Mouse (Mus musculus) liver, embryonic 15.5 days (tissue): ENCODE results near the gene Med4. TPM values are rescaled to one million over a fixed set of nuclear protein-coding genes. Genes with fewer than 3 reads are reported as not detected.

Experiments used
- ATAC-seq: fragments of 200-750 bp; cut with Nextera tagmentation; 2 replicates; pipeline ENCODE4 v1.8.0; 2017; ENCODE audit warnings: moderate number of reproducible peaks, mild to moderate bottlenecking, moderate library complexity; ENCODE audit not compliant: insufficient read depth
- H3K27ac ChIP-seq: fragments of 300-500 bp; sonication (generic); replicated peaks from 2 replicates; pipeline ENCODE4 v1.5.1; 2015; ENCODE audit warnings: mild to moderate bottlenecking, inconsistent platforms
- H3K27me3 ChIP-seq: fragments of 300-500 bp; sonication (generic); 2 replicates; pipeline ENCODE4 v1.6.1; 2015; ENCODE audit warnings: mild to moderate bottlenecking, inconsistent platforms
- H3K36me3 ChIP-seq: fragments of 300-500 bp; sonication (generic); replicated peaks from 2 replicates; pipeline ENCODE4 v1.6.1; 2015; ENCODE audit warnings: moderate library complexity, mild to moderate bottlenecking, inconsistent platforms
- H3K4me1 ChIP-seq: fragments of 300-500 bp; sonication (generic); replicated peaks from 2 replicates; pipeline ENCODE4 v1.6.1; 2015; ENCODE audit warnings: inconsistent platforms
- H3K4me2 ChIP-seq: fragments of 300-500 bp; sonication (generic); 2 replicates; pipeline ENCODE4 v1.6.1; 2015; ENCODE audit warnings: moderate library complexity, mild to moderate bottlenecking, inconsistent platforms
- H3K4me3 ChIP-seq: fragments of 300-500 bp; sonication (generic); replicated peaks from 2 replicates; pipeline ENCODE4 v1.5.1; 2015; ENCODE audit warnings: mild to moderate bottlenecking, inconsistent platforms
- H3K9ac ChIP-seq: fragments of 300-500 bp; sonication (generic); 2 replicates; pipeline ENCODE4 v1.6.1; 2015; ENCODE audit warnings: moderate library complexity, mild to moderate bottlenecking, inconsistent platforms
- H3K9me3 ChIP-seq: fragments of 300-500 bp; sonication (generic); replicated peaks from 2 replicates; pipeline ENCODE4 v1.6.1; 2016; ENCODE audit warnings: inconsistent platforms
- WGBS: fragments of 180-500 bp; shearing (Covaris S2); methylation state at CpG from one replicate; pipeline ENCODE4 v1.1.7; 2015; ENCODE audit warnings: mixed read lengths; ENCODE audit not compliant: insufficient replicate concordance; 5-methylcytosine and 5-hydroxymethylcytosine counted together
- polyA plus RNA-seq: library from polyadenylated mRNA; unstranded; fragments of >200 nt; fragmentation: Nextera tagmentation; extraction: Ambion mirVana; gene quantifications from 2 replicates; pipeline ENCODE4 v1.2.1, GENCODE M21; 2015

Gene Med4
- polyA plus RNA-seq, 1 experiment from 2014 or later, result 29.3 TPM

DNA sequence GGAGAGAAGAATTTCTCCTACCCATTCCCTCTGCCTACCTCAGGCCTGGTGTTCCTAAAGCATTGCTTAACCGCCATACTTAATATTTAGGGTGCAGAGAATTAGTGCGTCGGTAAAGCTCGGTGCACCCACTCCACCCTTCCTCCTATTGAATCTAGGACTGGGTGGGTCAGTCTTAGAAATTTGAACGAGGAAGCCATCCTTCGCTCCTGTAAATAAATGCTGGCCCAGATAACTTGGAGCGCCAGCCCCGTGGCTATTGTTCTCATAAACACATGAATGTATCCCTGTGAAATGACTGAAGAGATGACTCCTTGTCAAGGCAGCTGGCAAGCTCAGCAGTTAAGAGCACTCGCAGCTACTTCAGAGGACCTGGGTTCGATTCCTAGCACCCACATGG is 32.7 kb upstream of the Med4 start:
- Histone ChIP-seq H3K36me3 (no peaks in the 10 kb centered on the region), H3K9ac (no peak overlapping the region), H3K4me1 (peaks cover 11% of the 10 kb centered on the region; the same call in 1 of the 2 replicates), H3K4me2 (no peak overlapping the region), H3K27me3 (no peaks in the 10 kb centered on the region), H3K9me3 (no peaks in the 10 kb centered on the region), H3K4me3 (no peak overlapping the region), H3K27ac (no peak overlapping the region)
- WGBS, result 83% methylated on average over 10 of the region's 10 CpGs
- ATAC-seq, result no peak

GRCm38 (mm10) chr14:73478321-73478720 is 31.5 kb upstream of the Med4 start:
- Histone ChIP-seq H3K9me3 (no peaks in the 10 kb centered on the region), H3K36me3 (no peaks in the 10 kb centered on the region), H3K27me3 (no peaks in the 10 kb centered on the region), H3K27ac (no peak overlapping the region), H3K4me2 (no peak overlapping the region), H3K9ac (no peak overlapping the region), H3K4me1 (peaks cover 11% of the 10 kb centered on the region; the same call in 1 of the 2 replicates), H3K4me3 (no peak overlapping the region)
- WGBS, result 62% methylated on average over 3 of the region's 3 CpGs
- ATAC-seq, result no peak

DNA sequence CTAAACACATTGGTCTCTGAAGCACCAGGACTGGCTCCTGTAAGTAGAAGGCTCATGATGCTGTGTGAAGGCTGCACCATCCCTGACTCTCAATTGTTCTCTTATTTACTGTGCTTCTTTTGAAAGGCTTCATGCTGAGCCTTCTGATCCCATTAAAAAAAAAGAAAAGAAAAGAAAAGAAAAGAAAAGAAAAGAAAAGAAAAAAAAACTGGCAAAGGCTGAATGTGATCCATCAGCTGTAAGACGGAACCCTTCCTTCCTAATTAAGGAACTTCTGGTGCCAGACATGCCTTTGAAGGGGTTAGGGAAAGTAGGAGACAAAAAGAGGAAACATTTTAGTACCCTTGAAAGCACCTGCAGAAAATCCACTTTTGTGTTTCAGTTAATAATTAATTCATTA is 30.1 kb upstream of the Med4 start:
- no peak overlapping the region for H3K9ac ChIP-seq
- H3K4me3 ChIP-seq, result no peak overlapping the region
- no peaks in the 10 kb centered on the region for H3K4me1 ChIP-seq
- no peaks in the 10 kb centered on the region for H3K9me3 ChIP-seq
- no peaks in the 10 kb centered on the region for H3K36me3 ChIP-seq
- no peaks in the 10 kb centered on the region for H3K27me3 ChIP-seq
- no peak overlapping the region for H3K27ac ChIP-seq
- H3K4me2 ChIP-seq, result no peak overlapping the region
- 56% methylated on average over 1 of the region's 1 CpGs for WGBS
- ATAC-seq, result no peak

DNA sequence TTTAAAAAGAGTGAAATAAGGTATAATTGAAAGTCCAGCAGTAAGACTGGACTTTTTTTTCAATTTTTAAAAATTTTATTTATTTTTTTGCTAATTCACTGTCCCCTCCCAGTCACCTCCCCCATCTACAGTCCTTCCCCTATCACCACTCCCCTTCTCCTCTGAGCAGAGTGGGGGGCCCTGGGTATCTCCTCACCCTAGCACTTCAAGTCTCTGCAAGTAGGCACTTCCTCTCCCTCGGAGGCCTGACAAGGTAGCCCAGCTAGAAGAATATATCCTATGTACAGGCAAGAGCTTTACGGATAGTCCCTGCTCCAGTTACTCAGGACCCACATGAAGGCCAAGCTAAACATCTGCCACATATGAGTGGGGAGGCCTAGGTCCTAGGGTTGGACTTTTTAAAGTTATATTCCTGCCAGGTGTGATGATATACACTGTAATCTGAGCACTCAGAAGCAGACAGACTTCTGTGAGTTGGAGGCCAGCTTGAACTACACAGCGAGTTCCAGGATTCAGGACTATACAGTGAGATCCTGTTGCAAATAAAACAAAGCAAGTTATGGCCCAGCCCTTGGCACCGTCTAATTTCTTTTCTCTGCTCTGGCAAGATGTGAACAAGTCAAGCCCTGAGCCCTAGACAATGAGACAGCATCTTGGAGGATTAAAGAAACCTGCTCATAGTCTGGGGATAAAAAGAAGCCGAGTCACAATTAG is 26.2 kb upstream of the Med4 start:
- Histone ChIP-seq H3K27ac (no peak overlapping the region), H3K4me1 (no peaks in the 10 kb centered on the region), H3K9ac (no peak overlapping the region), H3K36me3 (no peaks in the 10 kb centered on the region), H3K4me2 (no peak overlapping the region), H3K9me3 (no peaks in the 10 kb centered on the region), H3K4me3 (no peak overlapping the region), H3K27me3 (no peaks in the 10 kb centered on the region)
- 65% methylated on average over 5 of the region's 5 CpGs for WGBS
- no peak for ATAC-seq

DNA sequence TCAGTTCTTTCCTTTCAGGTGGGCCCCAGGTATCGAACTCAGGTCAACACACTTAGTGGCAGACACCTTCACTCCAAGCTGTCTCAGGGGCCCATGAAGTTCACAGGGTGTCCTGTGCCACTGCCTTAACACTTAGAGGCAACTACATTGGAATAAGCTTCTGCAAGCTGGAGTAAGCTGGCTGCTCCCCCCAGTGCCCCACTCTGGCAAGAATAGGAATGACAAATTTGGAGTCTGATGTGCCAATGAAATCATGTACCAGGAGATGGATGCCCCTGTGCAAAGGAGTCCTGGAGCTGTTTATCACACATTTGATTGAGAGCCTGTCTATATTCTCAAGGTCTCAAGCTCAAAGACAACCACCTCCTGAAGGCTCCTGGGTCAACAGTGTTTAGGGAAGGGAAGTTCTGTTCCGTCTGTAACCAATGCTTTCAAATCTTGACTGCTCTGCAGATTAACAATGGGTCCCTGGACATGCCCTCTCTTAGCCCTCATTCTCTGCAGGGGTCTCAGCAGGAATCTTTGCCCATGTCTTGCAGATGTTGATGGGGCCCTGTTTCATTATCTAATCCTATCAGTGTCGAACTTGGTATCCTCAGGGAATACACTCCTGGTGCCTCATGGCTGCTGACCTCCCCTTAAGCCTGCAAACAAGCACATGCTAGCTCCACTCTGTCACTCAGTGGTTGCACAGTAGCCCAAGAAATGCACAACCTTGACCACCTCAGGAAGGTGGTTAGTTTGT is 25.3 kb upstream of the Med4 start:
- WGBS, result 60% methylated on average over 3 of the region's 3 CpGs
- Histone ChIP-seq H3K4me2 (no peak overlapping the region), H3K27ac (no peak overlapping the region), H3K9ac (no peak overlapping the region), H3K27me3 (no peaks in the 10 kb centered on the region), H3K4me3 (no peak overlapping the region), H3K9me3 (no peaks in the 10 kb centered on the region), H3K36me3 (no peaks in the 10 kb centered on the region), H3K4me1 (no peaks in the 10 kb centered on the region)
- ATAC-seq, result no peak

- Histone ChIP-seq H3K4me1 (no peaks in the 10 kb centered on the region), H3K9me3 (no peaks in the 10 kb centered on the region), H3K9ac (no peak overlapping the region), H3K4me3 (no peak overlapping the region), H3K27ac (no peak overlapping the region), H3K27me3 (no peaks in the 10 kb centered on the region), H3K4me2 (no peak overlapping the region), H3K36me3 (no peaks in the 10 kb centered on the region)
- no peak for ATAC-seq
- WGBS, result 51% methylated on average over 5 of the region's 5 CpGs
Observed at GRCm38 (mm10) chr14:73486641-73487040, 23.2 kb upstream of the Med4 start.

- ATAC-seq, result no peak
- no peaks in the 10 kb centered on the region for H3K36me3 ChIP-seq
- H3K27me3 ChIP-seq, result no peaks in the 10 kb centered on the region; the same call in 1 of the 2 replicates
- H3K4me3 ChIP-seq, result no peak overlapping the region
- H3K9ac ChIP-seq, result no peak overlapping the region
- no peaks in the 10 kb centered on the region for H3K9me3 ChIP-seq
- H3K4me1 ChIP-seq, result no peaks in the 10 kb centered on the region
- no peak overlapping the region for H3K27ac ChIP-seq
- no peak overlapping the region for H3K4me2 ChIP-seq
- 76% methylated on average over 6 of the region's 6 CpGs for WGBS
Observed at GRCm38 (mm10) chr14:73493356-73493755, 16.5 kb upstream of the Med4 start.

GRCm38 (mm10) chr14:73494122-73494521 is 15.7 kb upstream of the Med4 start:
- H3K27ac ChIP-seq, result no peak overlapping the region
- WGBS, result 23% methylated on average over 6 of the region's 6 CpGs
- H3K27me3 ChIP-seq, result no peaks in the 10 kb centered on the region; the same call in 1 of the 2 replicates
- no peak overlapping the region for H3K9ac ChIP-seq
- ATAC-seq, result no peak
- H3K4me2 ChIP-seq, result no peak overlapping the region
- no peaks in the 10 kb centered on the region for H3K9me3 ChIP-seq
- no peak overlapping the region for H3K4me3 ChIP-seq
- no peaks in the 10 kb centered on the region for H3K36me3 ChIP-seq
- H3K4me1 ChIP-seq, result no peaks in the 10 kb centered on the region

GRCm38 (mm10) chr14:73495753-73496152 is 14.1 kb upstream of the Med4 start:
- no peak overlapping the region for H3K4me2 ChIP-seq
- no peak for ATAC-seq
- H3K27ac ChIP-seq, result no peak overlapping the region
- no peaks in the 10 kb centered on the region for H3K36me3 ChIP-seq
- H3K27me3 ChIP-seq, result no peaks in the 10 kb centered on the region; the same call in 1 of the 2 replicates
- no peak overlapping the region for H3K9ac ChIP-seq
- 58% methylated on average over 7 of the region's 7 CpGs for WGBS
- H3K4me1 ChIP-seq, result no peaks in the 10 kb centered on the region
- H3K4me3 ChIP-seq, result no peak overlapping the region
- H3K9me3 ChIP-seq, result no peaks in the 10 kb centered on the region

GRCm38 (mm10) chr14:73501283-73501682 is 8.5 kb upstream of the Med4 start:
- Histone ChIP-seq H3K36me3 (no peaks in the 10 kb centered on the region), H3K4me1 (no peaks in the 10 kb centered on the region), H3K27ac (no peak overlapping the region), H3K27me3 (no peaks in the 10 kb centered on the region; the same call in none of the 2 replicates), H3K4me3 (no peak overlapping the region), H3K9me3 (no peaks in the 10 kb centered on the region), H3K9ac (no peak overlapping the region), H3K4me2 (no peak overlapping the region)
- WGBS, result 69% methylated on average over 9 of the region's 9 CpGs
- no peak for ATAC-seq

DNA sequence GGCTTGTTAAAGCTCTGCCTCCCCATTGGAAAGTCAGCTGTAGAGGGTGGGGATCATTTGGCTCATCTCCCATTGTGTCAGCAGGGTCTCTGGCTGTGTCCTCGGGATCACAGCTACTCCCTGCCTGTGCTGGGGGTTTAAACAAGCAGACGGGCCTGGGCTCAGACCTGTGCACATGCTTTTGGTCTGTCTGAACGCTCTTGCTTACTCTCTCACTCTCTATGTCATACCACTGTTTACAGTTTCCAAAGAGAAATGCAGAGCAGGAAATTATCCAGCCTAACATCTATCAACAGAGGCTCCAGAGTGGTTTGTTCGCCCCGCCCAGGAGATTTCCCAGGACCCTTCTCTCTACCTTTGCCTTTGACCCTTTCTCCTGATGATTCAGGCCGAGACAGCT is 8.1 kb upstream of the Med4 start:
- ATAC-seq, result no peak
- H3K4me2 ChIP-seq, result no peak overlapping the region
- H3K27ac ChIP-seq, result no peak overlapping the region
- H3K4me3 ChIP-seq, result no peak overlapping the region
- H3K27me3 ChIP-seq, result no peaks in the 10 kb centered on the region; the same call in none of the 2 replicates
- H3K4me1 ChIP-seq, result no peaks in the 10 kb centered on the region
- 59% methylated on average over 6 of the region's 6 CpGs for WGBS
- no peak overlapping the region for H3K9ac ChIP-seq
- H3K9me3 ChIP-seq, result no peaks in the 10 kb centered on the region
- H3K36me3 ChIP-seq, result no peaks in the 10 kb centered on the region
